Mouse (Mus musculus): ENCODE measurements around the gene Cxcl9. TPM values are rescaled to one million over a fixed set of nuclear protein-coding genes. Genes with fewer than 3 reads are reported as not detected.

The Cxcl9 gene
- total and polyA plus RNA-seq, 3 experiments = not detected

- no peak overlapping the region for H3K9ac ChIP-seq (ENCODE audit: control insufficient read depth, low read depth, low read length, poor library complexity, severe bottlenecking)
- no peak for DNase-seq (ENCODE audit: low read depth, low spot score)
- H3K27ac ChIP-seq (ENCODE audit: control insufficient read depth, low read depth, low read length) = no peak overlapping the region
- H3K79me2 ChIP-seq (ENCODE audit: control insufficient read depth, insufficient read depth, low read length, poor library complexity) = no peaks in the 10 kb centered on the region
- TF ChIP-seq POLR2A (IDR thresholded peaks at IDR 0.05; ENCODE audit: control insufficient read depth in 1 of 2, insufficient read depth in 1 of 2, low read depth in 1 of 2, low read length in 2 of 2, poor library complexity in 1 of 2) = no peak
- TF ChIP-seq MAX (IDR thresholded peaks at IDR 0.05; ENCODE audit: low read length) = no peak
- TF ChIP-seq TAL1 (IDR thresholded peaks at IDR 0.05; ENCODE audit: low read length) = no peak
- TF ChIP-seq SIN3A (IDR thresholded peaks at IDR 0.05; ENCODE audit: low read length) = no peak
- no peak for TF ChIP-seq ETS1 (IDR thresholded peaks at IDR 0.05; ENCODE audit: low read depth, low read length)
- TF ChIP-seq CTCF (IDR thresholded peaks at IDR 0.05 in 2 of 3, conservative IDR thresholded peaks at IDR 0.05 in 1 of 3; ENCODE audit: control insufficient read depth in 1 of 3, insufficient read depth in 1 of 3, low read depth in 2 of 3, low read length in 3 of 3, poor library complexity in 1 of 3, severe bottlenecking in 1 of 3) = no peak
- TF ChIP-seq CHD2 (IDR thresholded peaks at IDR 0.05; ENCODE audit: low read length) = no peak
- no peak for TF ChIP-seq MEF2A (IDR thresholded peaks at IDR 0.05; ENCODE audit: extremely low read depth, insufficient replicate concordance, low read depth, low read length, poor library complexity, severe bottlenecking)
- TF ChIP-seq MAFK (IDR thresholded peaks at IDR 0.05; ENCODE audit: borderline replicate concordance, low read depth, low read length) = no peak
- no peak for TF ChIP-seq MXI1 (IDR thresholded peaks at IDR 0.05; ENCODE audit: low read depth, low read length)
- no peak for TF ChIP-seq MYB (IDR thresholded peaks at IDR 0.05; ENCODE audit: low read depth, low read length)
- no peak for TF ChIP-seq ZC3H11A (IDR thresholded peaks at IDR 0.05; ENCODE audit: low read depth, low read length)
- no peaks in the 10 kb centered on the region for H3K4me1 ChIP-seq (ENCODE audit: control insufficient read depth in 1 of 2, insufficient read depth in 2 of 2, low read length in 2 of 2)
- peaks cover 9 to 27% of the 10 kb centered on the region in 2 experiments for H3K27me3 ChIP-seq (ENCODE audit: control insufficient read depth in 1 of 2, insufficient read depth in 2 of 2, low read length in 2 of 2)
- H3K9me3 ChIP-seq (replicated peaks; ENCODE audit: insufficient read depth, low read length) = no peaks in the 10 kb centered on the region
- H3K36me3 ChIP-seq (ENCODE audit: control insufficient read depth in 1 of 2, insufficient read depth in 2 of 2, low read length in 2 of 2) = no peaks in the 10 kb centered on the region
- no peak overlapping the region for H3K4me3 ChIP-seq (ENCODE audit: control insufficient read depth in 1 of 2, insufficient read depth in 1 of 2, low read depth in 2 of 2, low read length in 2 of 2)
Measured at GRCm38 (mm10) chr5:92363179-92363578, 35.3 kb upstream of the Cxcl9 start.

GRCm38 (mm10) chr5:92358767-92359455 lies 31.0 kb upstream of the Cxcl9 start:
- Histone ChIP-seq H3K27ac (ENCODE audit: control insufficient read depth, low read depth, low read length) (no peak overlapping the region), H3K27me3 (ENCODE audit: control insufficient read depth in 1 of 2, insufficient read depth in 2 of 2, low read length in 2 of 2) (peaks cover 3 to 11% of the 10 kb centered on the region in 2 experiments), H3K79me2 (ENCODE audit: control insufficient read depth, insufficient read depth, low read length, poor library complexity) (no peaks in the 10 kb centered on the region), H3K9ac (ENCODE audit: control insufficient read depth, low read depth, low read length, poor library complexity, severe bottlenecking) (no peak overlapping the region), H3K4me1 (ENCODE audit: control insufficient read depth in 1 of 2, insufficient read depth in 2 of 2, low read length in 2 of 2) (no peaks in the 10 kb centered on the region), H3K4me3 (ENCODE audit: control insufficient read depth in 1 of 2, insufficient read depth in 1 of 2, low read depth in 2 of 2, low read length in 2 of 2) (no peak overlapping the region), H3K9me3 (replicated peaks; ENCODE audit: insufficient read depth, low read length) (no peaks in the 10 kb centered on the region), H3K36me3 (ENCODE audit: control insufficient read depth in 1 of 2, insufficient read depth in 2 of 2, low read length in 2 of 2) (no peaks in the 10 kb centered on the region)
- no peak for DNase-seq (ENCODE audit: low read depth, low spot score)
- no peak for TF ChIP-seq KAT2A (conservative IDR thresholded peaks at IDR 0.05; ENCODE audit: low read depth, low read length)
- TF ChIP-seq SMC3 (IDR thresholded peaks at IDR 0.05; ENCODE audit: low read depth, low read length) = no peak
- no peak for TF ChIP-seq EP300 (IDR thresholded peaks at IDR 0.05; ENCODE audit: low read depth in 1 of 2, low read length in 2 of 2)
- no peak for TF ChIP-seq MYB (IDR thresholded peaks at IDR 0.05; ENCODE audit: low read depth, low read length)
- no peak for TF ChIP-seq POLR2A (IDR thresholded peaks at IDR 0.05; ENCODE audit: control insufficient read depth in 1 of 2, insufficient read depth in 1 of 2, low read depth in 1 of 2, low read length in 2 of 2, poor library complexity in 1 of 2)
- no peak for TF ChIP-seq MXI1 (IDR thresholded peaks at IDR 0.05; ENCODE audit: low read depth, low read length)
- TF ChIP-seq MEF2A (IDR thresholded peaks at IDR 0.05; ENCODE audit: extremely low read depth, insufficient replicate concordance, low read depth, low read length, poor library complexity, severe bottlenecking) = no peak
- TF ChIP-seq RCOR1 (IDR thresholded peaks at IDR 0.05; ENCODE audit: low read depth, low read length) = no peak
- no peak for TF ChIP-seq ZMIZ1 (IDR thresholded peaks at IDR 0.05; ENCODE audit: low read depth, low read length)
- TF ChIP-seq SIN3A (IDR thresholded peaks at IDR 0.05; ENCODE audit: low read length) = no peak
- TF ChIP-seq CTCF (IDR thresholded peaks at IDR 0.05 in 2 of 3, conservative IDR thresholded peaks at IDR 0.05 in 1 of 3; ENCODE audit: control insufficient read depth in 1 of 3, insufficient read depth in 1 of 3, low read depth in 2 of 3, low read length in 3 of 3, poor library complexity in 1 of 3, severe bottlenecking in 1 of 3) = no peak
- no peak for TF ChIP-seq UBTF (IDR thresholded peaks at IDR 0.05; ENCODE audit: borderline replicate concordance, insufficient read depth, low read depth, low read length)
- TF ChIP-seq ZNF384 (IDR thresholded peaks at IDR 0.05; ENCODE audit: low read depth, low read length) = no peak
- no peak for TF ChIP-seq ZKSCAN1 (IDR thresholded peaks at IDR 0.05; ENCODE audit: low read depth, low read length)
- TF ChIP-seq ZC3H11A (IDR thresholded peaks at IDR 0.05; ENCODE audit: low read depth, low read length) = no peak
- TF ChIP-seq RAD21 (IDR thresholded peaks at IDR 0.05; ENCODE audit: low read depth, low read length) = no peak
- TF ChIP-seq CHD2 (IDR thresholded peaks at IDR 0.05; ENCODE audit: low read length) = no peak
- TF ChIP-seq NELFE (IDR thresholded peaks at IDR 0.05; ENCODE audit: low read depth, low read length) = no peak
- TF ChIP-seq POLR2AphosphoS5 (IDR thresholded peaks at IDR 0.05; ENCODE audit: borderline replicate concordance, low read depth, low read length) = no peak
- no peak for TF ChIP-seq GABPA (IDR thresholded peaks at IDR 0.05; ENCODE audit: low read depth, low read length)

Data from MEL (cell line).